8 mouse cellular contexts compared by ENCODE assay signal in the genomic region with DNA sequence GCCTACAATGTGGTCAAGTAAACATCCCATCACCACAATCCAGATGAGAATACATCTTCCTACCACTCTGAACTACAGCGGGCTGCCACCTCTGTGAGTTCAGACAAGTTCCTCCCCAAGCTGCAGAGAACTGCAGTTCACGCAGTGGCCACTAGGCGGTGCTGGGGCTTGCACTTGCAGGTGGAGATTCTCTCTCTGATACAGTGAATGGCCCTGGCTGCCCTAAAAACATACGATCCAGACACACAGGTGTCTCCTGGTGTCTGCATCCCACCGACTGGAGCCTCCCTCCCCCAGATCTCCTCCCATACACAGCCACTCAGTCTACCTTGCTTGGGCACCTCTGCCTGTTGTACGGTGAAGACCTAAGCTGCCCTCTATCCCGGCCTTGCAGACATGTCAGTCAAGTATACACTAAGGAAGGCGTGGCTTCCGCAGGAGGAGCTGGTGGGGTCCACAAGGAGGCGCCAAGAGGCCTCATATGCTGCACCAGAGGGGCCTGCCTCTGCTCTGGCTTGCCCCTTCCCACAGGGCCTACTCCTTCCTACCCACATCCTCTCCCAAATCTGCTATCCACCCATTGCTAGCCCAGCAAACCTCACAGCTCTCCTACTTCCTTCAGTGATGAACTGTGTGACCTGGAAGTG. TPM values are rescaled to one million over a fixed set of nuclear protein-coding genes. Genes with fewer than 3 reads are reported as not detected.
DNase-seq lines count a peak whose midpoint lies in the region; ATAC-seq and TF ChIP-seq lines count a peak whose summit lies in the region.

No protein-coding gene starts in this region.

- no peak overlapping the region for H3K9ac ChIP-seq in forebrain, embryonic 16.5 days (replicated peaks; ENCODE audit: low read depth, low read length)

- intact Hi-C loops in heart, postnatal 36 days (cut with DNase I) = loop anchor here (1.0 to 5.0 kb wide), 4 partner anchors 45 to 317 kb away; no protein-coding TSS in a partner anchor

- no peaks in the 10 kb centered on the region for H3K27me3 ChIP-seq in forebrain, embryonic 16.5 days (replicated peaks; ENCODE audit: control insufficient read depth, insufficient read depth, low read length)

- TF ChIP-seq CTCF in lung, adult 2 months (IDR thresholded peaks at IDR 0.05; ENCODE audit: insufficient read depth, low read length) = peak; percentile 98

- no peak overlapping the region for H3K4me3 ChIP-seq in forebrain, embryonic 16.5 days (replicated peaks; ENCODE audit: low read length)
- no peak overlapping the region for H3K4me3 ChIP-seq in lung, adult 2 months (replicated peaks; ENCODE audit: extremely low read depth, low read depth, low read length)

- peak; percentile 84 for ATAC-seq in forebrain, embryonic 16.5 days
- peak; percentile 70 for ATAC-seq in neutrophil, adult 5-6 weeks (ENCODE audit: extremely low read depth, insufficient number of reproducible peaks, low FRiP score, poor library complexity, severe bottlenecking)

- peaks cover 10% of the 10 kb centered on the region for H3K4me1 ChIP-seq in forebrain, embryonic 16.5 days (replicated peaks; ENCODE audit: control insufficient read depth, insufficient read depth, low read length)
- H3K4me1 ChIP-seq in lung, adult 2 months (ENCODE audit: control insufficient read depth, insufficient read depth, low read length) = no peaks in the 10 kb centered on the region

- H3K4me2 ChIP-seq in forebrain, embryonic 16.5 days (ENCODE audit: low read length) = 0 out of 2 replicates have a peak overlapping the region, but pooled peaks have one; percentile 14

- peaks cover 8% of the 10 kb centered on the region; the same call in 1 of the 2 replicates for H3K36me3 ChIP-seq in forebrain, embryonic 16.5 days (ENCODE audit: control insufficient read depth, insufficient read depth)

- 4% methylated on average over 10 of the region's 10 CpGs for WGBS in forebrain, embryonic 16.5 days
- 6% methylated on average over 10 of the region's 10 CpGs for WGBS in lung, adult 2 months

- H3K9me3 ChIP-seq in forebrain, embryonic 16.5 days (ENCODE audit: control insufficient read depth, low read length) = no peaks in the 10 kb centered on the region

- H3K27ac ChIP-seq in forebrain, embryonic 16.5 days (ENCODE audit: low read length) = no peak overlapping the region

- peak; percentile 95 for DNase-seq in ES-CJ7 (ENCODE audit: low read depth, low spot score)
- peak; percentile 58 for DNase-seq in cerebellum, adult 11-12 months
- peak; percentile 89 to 95 for DNase-seq in heart, postnatal 36 days
- DNase-seq in layer of hippocampus, adult 18-20 months (ENCODE audit: low spot score in 2 of 2) = peak; percentile 84 to 94
- DNase-seq in lung, adult 2 months = peak; percentile 90
- peak; percentile 87 to 89 for DNase-seq in thymus, adult 18-20 months

- no peak for TF ChIP-seq POLR2A in lung, adult 2 months (IDR thresholded peaks at IDR 0.05; ENCODE audit: borderline replicate concordance, extremely low read depth, low read depth, low read length)

RNA-seq across cellular contexts. Expression of a gene that starts 11.0 kb away (rescaled TPM):
- not detected in 2 replicates for polyA plus RNA-seq in forebrain, embryonic 16.5 days (2015; fragmentation: Nextera tagmentation; extraction: Ambion mirVana)
- 1 to 10 TPM in 1 of 2 experiments, under 1 TPM in 1; 0.44 to 1.8 TPM for total RNA-seq in heart, postnatal 36 days (2021)
- under 1 TPM in 1 of 2 experiments, not detected in 1; 0.30 TPM for total RNA-seq in layer of hippocampus, adult 18-20 months (2021)
- 4.8 and 5.7 TPM in 2 replicates for polyA plus RNA-seq in lung, adult 2 months (2012; rRNA removed)
- 34.0 and 35.7 TPM in 2 replicates for total RNA-seq in neutrophil, adult 5-6 weeks (2017)

RNA-seq across cellular contexts. Expression of a gene that starts 46.6 kb away (rescaled TPM):
- polyA plus RNA-seq in forebrain, embryonic 16.5 days (2015; fragmentation: Nextera tagmentation; extraction: Ambion mirVana) = 7.2 and 7.3 TPM in 2 replicates
- 10 to 100 TPM; 27.1 to 27.4 TPM for total RNA-seq in heart, postnatal 36 days (2021)
- total RNA-seq in layer of hippocampus, adult 18-20 months (2021) = 10 to 100 TPM; 22.6 to 23.8 TPM
- 96.2 and 97.7 TPM in 2 replicates for polyA plus RNA-seq in lung, adult 2 months (2012; rRNA removed)
- 0.12 TPM in 1 of 2 replicates, not detected in the other for total RNA-seq in neutrophil, adult 5-6 weeks (2017)

Comparison
In these comparisons a context has a peak if more than half of its experiments do, and no peak if none do; other contexts are left out.
1. RNA of a gene that starts 11.0 kb away (total RNA-seq): 34.0 to 35.7 TPM in neutrophil, adult 5-6 weeks; 0.44 to 1.8 TPM in heart, postnatal 36 days and 0.30 TPM in layer of hippocampus, adult 18-20 months; every median in the first group is over 10 times any median in the second.
2. RNA of a gene that starts 46.6 kb away (total RNA-seq): 27.1 to 27.4 TPM in heart, postnatal 36 days and 22.6 to 23.8 TPM in layer of hippocampus, adult 18-20 months; 0.12 TPM in neutrophil, adult 5-6 weeks; every median in the first group is over 10 times any median in the second.
3. Peak in every context shown above with its lines, with median percentiles within 50 percentile points of each other: DNase-seq.